Mouse (Mus musculus) embryonic facial prominence, embryonic 14.5 days (tissue): ENCODE data around the gene Fhit. TPM values are rescaled to one million over a fixed set of nuclear protein-coding genes. Genes with fewer than 3 reads are reported as not detected.

Experiments used
- ATAC-seq: fragments of 200-750 bp; cut with Nextera tagmentation; 2 replicates; pipeline ENCODE4 v1.8.0; 2017; ENCODE audit warnings: low read depth, moderate number of reproducible peaks, moderate TSS enrichment
- DNase-seq: peaks from one replicate; pipeline ENCODE4 v3.0.0-alpha.2; 2015; ENCODE audit warnings: low spot score
- H3K27ac ChIP-seq: fragments of 300-500 bp; sonication (generic); replicated peaks from 2 replicates; pipeline ENCODE4 v1.5.1; 2014; ENCODE audit warnings: low read depth, mild to moderate bottlenecking, low read length, moderate library complexity
- H3K27me3 ChIP-seq: fragments of 300-500 bp; sonication (generic); replicated peaks from 2 replicates; pipeline ENCODE4 v1.6.1; 2014; ENCODE audit warnings: low read length; ENCODE audit not compliant: control insufficient read depth, insufficient read depth
- H3K36me3 ChIP-seq: fragments of 300-500 bp; sonication (generic); 2 replicates; pipeline ENCODE4 v1.6.1; 2014; ENCODE audit warnings: low read length, mixed read lengths; ENCODE audit not compliant: control insufficient read depth, insufficient read depth
- H3K4me1 ChIP-seq: fragments of 300-500 bp; sonication (generic); 2 replicates; pipeline ENCODE4 v1.6.1; 2014; ENCODE audit warnings: antibody characterized with exemption, low read length; ENCODE audit not compliant: control insufficient read depth, insufficient read depth
- H3K4me2 ChIP-seq: fragments of 300-500 bp; sonication (generic); 2 replicates; pipeline ENCODE4 v1.6.1; 2014; ENCODE audit warnings: low read depth, mild to moderate bottlenecking, low read length, moderate library complexity, mixed read lengths
- H3K4me3 ChIP-seq: fragments of 300-500 bp; sonication (generic); 2 replicates; pipeline ENCODE4 v1.5.1; 2014; ENCODE audit warnings: low read depth, mild to moderate bottlenecking, low read length
- H3K9ac ChIP-seq: fragments of 300-500 bp; sonication (generic); 2 replicates; pipeline ENCODE4 v1.6.1; 2014; ENCODE audit warnings: low read depth, mild to moderate bottlenecking, low read length, moderate library complexity, mixed read lengths
- H3K9me3 ChIP-seq: fragments of 300-500 bp; sonication (generic); 2 replicates; pipeline ENCODE4 v1.6.1; 2016; ENCODE audit warnings: low read length; ENCODE audit not compliant: control insufficient read depth
- WGBS: fragments of 180-500 bp; shearing (Covaris S2); extraction: QIAGEN DNeasy Blood & Tissue Kit; methylation state at CpG from one replicate; pipeline ENCODE4 v1.1.7; 2014; 5-methylcytosine and 5-hydroxymethylcytosine counted together
- polyA plus RNA-seq: library from polyadenylated mRNA; unstranded; fragments of >200 nt; fragmentation: Nextera tagmentation; extraction: Ambion mirVana; gene quantifications from 2 replicates; pipeline ENCODE4 v1.2.1, GENCODE M21; 2014

Gene Fhit
- polyA plus RNA-seq, 1 experiment from 2014 or later, result 8.1 TPM

DNA sequence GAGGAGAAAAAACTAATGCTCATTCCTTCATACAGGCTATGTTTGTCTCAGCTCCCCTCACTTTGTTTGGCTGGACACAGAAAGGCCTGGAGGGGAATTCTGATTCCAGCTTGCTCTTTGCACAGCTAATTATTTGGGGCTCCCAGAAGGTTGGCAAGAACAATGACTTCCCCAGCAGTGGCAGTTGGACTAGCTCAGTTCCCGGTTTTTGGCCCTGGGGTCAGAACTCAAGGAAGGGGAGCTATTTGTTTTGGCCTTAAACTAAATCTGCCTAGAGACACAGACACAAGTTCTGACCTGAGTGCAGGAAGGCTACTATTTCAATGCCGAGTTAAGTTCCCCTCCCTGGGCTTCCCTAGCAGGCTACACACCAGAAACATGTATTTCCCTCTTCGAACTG is 506.0 kb downstream of the Fhit start:
- no peak overlapping the region for H3K4me3 ChIP-seq
- no peaks in the 10 kb centered on the region for H3K36me3 ChIP-seq
- H3K9me3 ChIP-seq, result no peaks in the 10 kb centered on the region
- ATAC-seq (no peak), DNase-seq (peak; percentile 48)
- H3K4me1 ChIP-seq, result peaks cover 8% of the 10 kb centered on the region; the same call in 1 of the 2 replicates
- no peak overlapping the region for H3K9ac ChIP-seq
- no peak overlapping the region for H3K27ac ChIP-seq
- whole genome bisulfite sequencing, result 20% methylated on average over 3 of the region's 3 CpGs
- no peaks in the 10 kb centered on the region for H3K27me3 ChIP-seq
- H3K4me2 ChIP-seq, result no peak overlapping the region

DNA sequence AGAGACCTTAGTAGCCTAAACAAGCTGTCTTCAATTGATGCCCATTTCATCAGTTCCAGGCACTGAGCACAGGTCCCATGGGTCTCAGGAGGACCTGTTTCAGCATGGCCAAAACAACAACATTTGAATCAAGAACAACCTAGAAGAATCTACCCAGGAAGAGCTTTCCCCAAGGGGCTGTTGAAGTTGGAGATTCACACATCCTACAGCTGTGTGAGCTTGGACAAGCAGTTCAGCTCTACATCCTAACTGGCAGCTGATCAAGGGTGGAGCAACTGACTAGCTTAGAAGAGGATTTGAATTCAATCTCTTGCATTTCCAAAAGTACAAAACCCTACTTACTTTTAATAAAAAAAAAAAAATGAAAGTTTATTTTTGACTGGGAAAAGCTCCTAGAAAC is 514.0 kb downstream of the Fhit start:
- Histone ChIP-seq H3K27me3 (no peaks in the 10 kb centered on the region), H3K9me3 (no peaks in the 10 kb centered on the region), H3K9ac (no peak overlapping the region), H3K27ac (no peak overlapping the region), H3K4me3 (no peak overlapping the region), H3K4me2 (no peak overlapping the region), H3K36me3 (no peaks in the 10 kb centered on the region), H3K4me1 (no peaks in the 10 kb centered on the region)
- peak; percentile 57 for DNase-seq
- ATAC-seq, result no peak

GRCm38 (mm10) chr14:10631783-10632182 is 530.1 kb downstream of the Fhit start:
- H3K4me2 ChIP-seq, result no peak overlapping the region
- DNase-seq, result peak; percentile 17
- H3K27ac ChIP-seq, result no peak overlapping the region
- H3K4me3 ChIP-seq, result no peak overlapping the region
- H3K9me3 ChIP-seq, result no peaks in the 10 kb centered on the region
- ATAC-seq, result peak; percentile 47; the same call in 1 of the 2 replicates
- WGBS, result 35% methylated on average over 3 of the region's 3 CpGs
- no peak overlapping the region for H3K9ac ChIP-seq
- no peaks in the 10 kb centered on the region for H3K36me3 ChIP-seq
- H3K27me3 ChIP-seq, result no peaks in the 10 kb centered on the region
- H3K4me1 ChIP-seq, result peaks cover 5% of the 10 kb centered on the region; the same call in 1 of the 2 replicates

GRCm38 (mm10) chr14:10630831-10631360 is 530.9 kb downstream of the Fhit start:
- ATAC-seq (no peak), DNase-seq (peak; percentile 65)
- WGBS, result 55% methylated on average over 2 of the region's 2 CpGs
- no peak overlapping the region for H3K9ac ChIP-seq
- H3K36me3 ChIP-seq, result no peaks in the 10 kb centered on the region
- no peaks in the 10 kb centered on the region for H3K9me3 ChIP-seq
- peaks cover 5% of the 10 kb centered on the region; the same call in 1 of the 2 replicates for H3K4me1 ChIP-seq
- H3K27ac ChIP-seq, result no peak overlapping the region
- H3K27me3 ChIP-seq, result no peaks in the 10 kb centered on the region
- H3K4me2 ChIP-seq, result no peak overlapping the region
- H3K4me3 ChIP-seq, result no peak overlapping the region

DNA sequence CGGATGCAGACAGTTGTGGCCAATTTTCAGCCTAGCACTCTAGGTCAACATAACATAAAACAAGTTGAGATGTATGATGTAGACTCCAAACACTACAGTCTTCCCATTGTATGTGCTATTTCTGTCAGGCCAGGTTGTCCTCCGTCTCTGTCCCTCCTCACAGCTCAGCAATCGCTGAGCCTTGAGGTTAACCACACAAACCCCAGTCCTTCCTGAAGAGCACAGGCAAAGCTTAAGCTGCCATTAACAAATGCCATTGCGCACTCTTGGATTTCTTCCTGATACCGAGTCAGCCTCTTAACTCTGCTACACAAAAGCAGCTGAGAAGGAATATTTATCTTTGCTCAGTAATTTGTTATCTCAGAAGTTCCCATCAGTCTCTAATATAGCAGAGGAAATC is 568.4 kb downstream of the Fhit start:
- Histone ChIP-seq H3K9me3 (no peaks in the 10 kb centered on the region), H3K36me3 (no peaks in the 10 kb centered on the region), H3K27ac (no peak overlapping the region), H3K4me2 (no peak overlapping the region), H3K9ac (no peak overlapping the region), H3K4me3 (no peak overlapping the region), H3K27me3 (no peaks in the 10 kb centered on the region), H3K4me1 (no peaks in the 10 kb centered on the region)
- no peak for DNase-seq
- ATAC-seq, result no peak
- WGBS, result 67% methylated on average over 5 of the region's 5 CpGs

DNA sequence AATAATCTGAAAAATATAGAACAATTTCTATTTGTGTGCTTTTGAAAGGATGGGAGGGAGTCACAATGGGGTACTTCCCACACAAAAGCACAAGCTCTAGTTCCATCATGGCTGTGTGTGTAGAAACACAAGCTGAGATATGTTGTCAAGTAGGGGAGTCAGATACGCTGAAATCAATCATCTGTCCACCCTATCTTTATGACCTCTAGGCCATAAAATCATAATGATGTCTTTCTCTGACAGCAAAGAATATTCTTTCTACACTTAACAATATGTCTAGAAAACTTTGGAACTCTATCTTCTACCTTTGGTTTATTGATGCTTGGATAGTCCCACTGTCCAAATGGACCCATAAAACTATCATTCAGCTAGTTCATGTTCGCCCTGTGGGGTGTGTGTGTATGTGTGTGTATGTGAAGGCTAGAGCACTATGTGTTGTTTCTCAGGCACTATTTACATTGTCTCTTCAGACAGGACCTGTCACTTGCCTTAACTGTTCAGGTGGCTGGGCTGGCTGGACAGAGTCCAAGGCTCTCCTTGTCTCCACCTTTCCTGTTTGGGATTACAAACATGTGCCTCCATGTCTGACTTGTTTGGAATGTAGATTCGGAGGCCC is 592.8 kb downstream of the Fhit start:
- no peaks in the 10 kb centered on the region for H3K36me3 ChIP-seq
- H3K4me2 ChIP-seq, result no peak overlapping the region
- H3K27ac ChIP-seq, result no peak overlapping the region
- no peaks in the 10 kb centered on the region for H3K9me3 ChIP-seq
- H3K4me1 ChIP-seq, result no peaks in the 10 kb centered on the region
- 81% methylated on average over 3 of the region's 3 CpGs for WGBS
- no peak for ATAC-seq
- no peak overlapping the region for H3K9ac ChIP-seq
- H3K4me3 ChIP-seq, result no peak overlapping the region
- no peak for DNase-seq
- no peaks in the 10 kb centered on the region for H3K27me3 ChIP-seq

DNA sequence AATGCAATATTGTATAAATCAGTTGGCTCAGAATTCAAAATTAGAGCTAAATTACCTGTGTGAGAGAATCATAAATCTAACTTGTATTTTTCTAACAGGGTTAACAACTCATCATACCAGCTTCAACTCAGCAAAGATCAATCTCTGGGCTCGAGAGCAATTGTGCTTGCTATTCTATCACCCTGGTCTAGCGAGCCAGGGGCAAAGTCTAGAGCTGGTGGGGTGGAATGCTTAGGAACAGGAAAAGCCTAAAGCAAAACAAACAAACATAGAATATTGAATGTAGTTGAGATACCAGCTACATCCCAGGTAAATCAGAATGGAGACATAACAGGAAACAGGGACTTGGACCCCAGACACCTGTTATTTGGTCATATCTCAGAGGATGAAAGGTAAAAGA is 594.1 kb downstream of the Fhit start:
- Histone ChIP-seq H3K27ac (no peak overlapping the region), H3K27me3 (no peaks in the 10 kb centered on the region), H3K9ac (no peak overlapping the region), H3K4me1 (no peaks in the 10 kb centered on the region), H3K4me3 (no peak overlapping the region), H3K9me3 (no peaks in the 10 kb centered on the region), H3K36me3 (no peaks in the 10 kb centered on the region), H3K4me2 (no peak overlapping the region)
- DNase-seq (no peak), ATAC-seq (no peak)
- 74% methylated on average over 2 of the region's 2 CpGs for WGBS

- H3K4me2 ChIP-seq, result no peak overlapping the region
- WGBS, result 26% methylated on average over 6 of the region's 6 CpGs
- H3K4me3 ChIP-seq, result no peak overlapping the region
- no peaks in the 10 kb centered on the region for H3K36me3 ChIP-seq
- H3K27me3 ChIP-seq, result no peaks in the 10 kb centered on the region
- no peaks in the 10 kb centered on the region for H3K9me3 ChIP-seq
- ATAC-seq (no peak), DNase-seq (no peak)
- no peak overlapping the region for H3K27ac ChIP-seq
- H3K4me1 ChIP-seq, result no peaks in the 10 kb centered on the region
- no peak overlapping the region for H3K9ac ChIP-seq
Measured at GRCm38 (mm10) chr14:10554755-10555154, 607.1 kb downstream of the Fhit start.

DNA sequence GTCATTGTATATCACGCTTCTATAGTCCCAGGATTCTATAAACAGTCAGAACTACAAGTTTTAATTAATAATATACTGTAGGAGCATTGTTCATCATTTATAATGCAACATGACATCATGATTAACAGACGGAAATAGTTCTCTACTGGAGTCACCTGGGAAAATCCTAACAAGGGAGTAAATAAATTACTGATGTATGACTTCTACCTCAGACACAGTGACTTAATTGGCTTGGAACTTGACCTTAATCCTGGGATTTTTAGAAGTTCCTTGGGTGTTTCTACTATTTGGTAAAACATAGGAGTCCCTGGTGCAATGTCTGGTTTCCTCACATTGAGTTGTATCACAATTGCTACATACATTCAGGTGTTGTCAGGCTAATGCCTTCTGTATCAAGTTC is 613.2 kb downstream of the Fhit start:
- H3K27ac ChIP-seq, result no peak overlapping the region
- WGBS, result 64% methylated on average over 2 of the region's 2 CpGs
- H3K4me2 ChIP-seq, result no peak overlapping the region
- no peak overlapping the region for H3K4me3 ChIP-seq
- ATAC-seq (peak; percentile 44; the same call in 1 of the 2 replicates), DNase-seq (no peak)
- H3K4me1 ChIP-seq, result no peaks in the 10 kb centered on the region
- no peaks in the 10 kb centered on the region for H3K27me3 ChIP-seq
- no peak overlapping the region for H3K9ac ChIP-seq
- H3K36me3 ChIP-seq, result no peaks in the 10 kb centered on the region
- no peaks in the 10 kb centered on the region for H3K9me3 ChIP-seq
